Mouse (Mus musculus) kidney, postnatal 14 days (tissue): ENCODE results near the gene Pde8b.

Experiments used
- DNase-seq: peaks from one replicate; pipeline ENCODE4 v3.0.0; 2022; ENCODE audit warnings: mixed read lengths

Pde8b gene

DNA sequence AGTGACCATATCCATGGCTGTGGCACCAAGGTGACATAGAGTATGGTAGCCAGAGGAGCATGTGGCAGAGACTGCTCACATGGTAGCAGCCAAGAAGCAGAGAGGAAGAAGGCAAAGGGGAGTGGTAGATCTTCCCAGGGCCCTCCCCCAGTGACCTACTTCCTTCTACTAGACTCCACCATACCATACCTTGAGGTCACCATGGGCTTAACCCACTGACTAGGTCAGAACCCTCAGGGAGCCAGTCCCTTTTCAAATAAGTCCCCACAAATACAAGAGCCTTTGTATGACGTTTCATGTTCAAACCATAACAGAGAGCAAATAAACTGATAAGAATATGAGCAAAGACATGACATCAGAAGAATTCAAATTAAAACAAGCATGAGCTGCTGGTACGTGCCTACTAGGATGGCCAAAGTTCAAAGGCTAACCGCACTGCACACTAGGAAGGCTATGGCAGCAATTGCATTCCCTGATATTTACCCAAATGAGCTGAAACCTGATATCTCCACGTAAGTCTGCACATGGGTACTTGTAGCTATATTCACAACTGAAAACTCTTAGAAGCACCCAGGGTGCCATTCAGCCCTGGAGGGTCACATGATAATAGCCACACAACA, 109.6 kb downstream of the Pde8b start:
- DNase-seq = no peak

DNA sequence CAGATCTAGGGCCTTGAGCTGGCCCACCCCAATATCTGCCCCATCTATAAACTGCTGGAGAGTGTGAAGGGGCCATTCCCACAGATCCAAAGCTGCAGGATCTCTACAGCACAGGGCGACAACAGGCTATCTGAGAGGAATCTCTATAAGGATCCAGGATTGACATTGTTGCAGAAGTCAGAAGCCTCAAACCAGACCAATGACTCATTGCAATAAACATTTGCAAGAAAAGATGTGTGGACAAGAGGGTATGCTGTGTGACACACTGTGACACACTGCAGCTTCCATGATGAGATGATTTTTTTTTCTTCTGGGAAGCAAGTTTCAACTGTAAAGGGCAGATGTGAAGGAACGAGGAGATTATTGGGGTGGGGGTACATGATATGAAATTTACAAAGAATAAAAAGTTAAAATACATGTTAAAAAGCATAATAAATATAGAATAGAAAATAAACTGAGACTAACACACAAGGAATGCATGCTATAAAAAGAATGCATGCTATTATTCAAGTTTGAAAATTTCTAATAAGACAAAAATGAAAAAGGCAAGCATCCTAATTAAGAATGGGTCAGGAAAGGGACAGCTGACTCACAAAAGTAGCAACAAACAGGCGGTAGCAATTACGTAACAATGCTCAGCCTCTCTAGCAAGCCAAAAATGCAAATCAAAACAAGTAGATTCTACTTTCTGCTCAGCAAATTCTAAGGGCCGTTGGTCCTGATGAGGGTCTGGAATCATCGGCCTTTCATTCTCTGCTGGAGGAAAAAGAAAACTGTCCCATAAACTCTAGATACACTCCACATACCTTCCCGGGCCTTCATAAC, 114.6 kb downstream of the Pde8b start:
- DNase-seq = no peak

GRCm38 (mm10) chr13:95131848-95132247, 118.3 kb downstream of the Pde8b start:
- DNase-seq = no peak

DNA sequence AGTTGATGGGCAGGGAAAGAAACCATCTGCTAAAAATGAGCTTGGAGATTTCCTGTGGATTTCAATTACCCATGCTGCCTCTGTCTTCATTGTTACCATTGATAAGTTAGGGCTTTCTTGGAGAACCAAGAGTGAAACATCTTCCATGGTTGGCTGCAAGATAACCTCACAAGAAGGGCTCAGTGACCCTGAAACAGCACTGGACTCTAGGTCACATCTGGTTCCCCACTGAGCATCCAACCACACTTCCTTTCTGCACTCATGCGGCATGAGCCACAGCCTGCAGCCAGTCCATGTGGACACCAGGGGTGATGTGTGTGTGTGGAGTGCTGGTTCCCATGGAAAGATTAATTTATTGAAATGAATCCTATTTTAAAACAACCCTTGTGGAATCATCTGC, 119.1 kb downstream of the Pde8b start:
- DNase-seq = no peak

DNA sequence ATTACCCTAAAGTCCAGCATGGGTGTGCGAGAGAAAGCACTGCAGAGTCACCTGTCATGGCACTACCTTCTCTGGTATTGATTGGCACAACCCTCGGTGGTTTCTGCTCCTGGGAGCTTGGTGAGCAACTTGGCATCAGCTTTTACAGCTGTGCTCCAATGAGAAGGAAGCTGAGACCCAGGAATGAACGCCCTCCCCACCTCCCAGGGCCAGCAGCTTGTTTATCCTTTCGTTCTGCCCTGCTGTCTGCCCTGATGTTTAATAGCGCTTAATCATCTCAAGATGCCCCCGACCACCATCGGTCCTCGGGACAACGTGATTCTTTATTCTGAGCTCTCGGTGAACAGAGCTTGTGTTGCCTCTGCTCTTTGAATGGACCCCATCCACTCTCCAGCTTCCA, 122.8 kb downstream of the Pde8b start:
- no peak for DNase-seq

- DNase-seq = no peak
Measured at GRCm38 (mm10) chr13:95126801-95127200, 123.3 kb downstream of the Pde8b start.

DNA sequence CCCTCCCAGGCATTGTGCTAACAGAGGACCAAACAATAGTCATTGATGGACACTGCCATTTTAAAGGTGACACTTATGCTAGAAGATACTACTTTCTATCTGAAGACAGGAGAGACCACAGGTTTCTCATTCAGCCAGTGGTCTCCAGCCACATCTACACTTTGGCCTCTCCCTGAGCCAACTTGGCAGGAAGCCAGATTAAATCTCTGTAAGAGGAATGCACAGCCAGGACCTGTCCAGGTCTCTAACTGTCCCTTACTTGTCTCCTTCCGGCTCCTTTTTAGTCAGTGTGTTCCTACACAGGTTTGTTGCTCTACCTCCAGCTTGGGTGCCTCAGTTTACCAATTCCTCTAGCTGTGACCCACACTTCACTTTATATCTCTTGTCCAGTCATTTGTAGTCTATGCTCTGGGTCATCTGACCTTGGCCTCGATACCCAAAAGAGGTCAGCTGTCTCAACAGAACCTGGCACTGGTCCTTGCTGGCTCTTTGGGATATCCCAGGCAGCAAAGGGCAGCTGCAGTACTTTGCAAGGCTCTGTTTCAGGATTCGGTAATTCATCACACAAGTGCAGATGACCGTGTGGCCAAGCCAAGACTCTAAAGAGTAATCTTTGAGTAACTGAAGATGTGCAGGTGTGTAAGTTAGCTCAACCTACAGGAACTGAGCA, 124.5 kb downstream of the Pde8b start:
- DNase-seq = peak; percentile 39

- no peak for DNase-seq
Measured at GRCm38 (mm10) chr13:95120570-95120969, 129.6 kb downstream of the Pde8b start.

GRCm38 (mm10) chr13:95113763-95114162, 136.4 kb downstream of the Pde8b start:
- no peak for DNase-seq

GRCm38 (mm10) chr13:95109555-95109954, 140.6 kb downstream of the Pde8b start:
- no peak for DNase-seq

DNA sequence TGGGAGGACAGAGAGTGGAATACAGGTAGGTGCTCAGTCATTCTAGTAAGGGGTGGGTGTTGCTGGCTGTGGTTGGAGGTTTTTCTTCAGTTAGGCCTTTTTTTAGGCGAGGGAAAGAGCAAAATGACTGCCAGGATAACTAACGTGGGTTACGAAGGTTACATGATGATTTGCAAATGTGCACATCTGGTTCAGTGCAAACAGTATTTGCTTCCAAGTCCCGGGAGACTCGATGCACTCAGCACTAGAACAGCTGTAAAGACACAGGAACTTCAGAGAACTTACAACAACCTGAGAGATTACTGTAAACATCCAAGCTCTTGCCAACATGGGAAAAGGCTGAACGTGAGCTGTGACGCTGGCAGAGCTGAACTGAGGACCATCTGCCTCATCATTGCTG, 142.1 kb downstream of the Pde8b start:
- no peak for DNase-seq

- no peak for DNase-seq
Measured at GRCm38 (mm10) chr13:95104865-95105264, 145.3 kb downstream of the Pde8b start.

- DNase-seq = no peak
Measured at GRCm38 (mm10) chr13:95102985-95103590, 147.0 kb downstream of the Pde8b start.

GRCm38 (mm10) chr13:95101315-95101714, 148.8 kb downstream of the Pde8b start:
- no peak for DNase-seq

GRCm38 (mm10) chr13:95098931-95099720, 151.0 kb downstream of the Pde8b start:
- DNase-seq = no peak

- DNase-seq = no peak
Measured at GRCm38 (mm10) chr13:95096646-95097045, 153.5 kb downstream of the Pde8b start.

- DNase-seq = no peak
Measured at GRCm38 (mm10) chr13:95095860-95096259, 154.3 kb downstream of the Pde8b start.

DNA sequence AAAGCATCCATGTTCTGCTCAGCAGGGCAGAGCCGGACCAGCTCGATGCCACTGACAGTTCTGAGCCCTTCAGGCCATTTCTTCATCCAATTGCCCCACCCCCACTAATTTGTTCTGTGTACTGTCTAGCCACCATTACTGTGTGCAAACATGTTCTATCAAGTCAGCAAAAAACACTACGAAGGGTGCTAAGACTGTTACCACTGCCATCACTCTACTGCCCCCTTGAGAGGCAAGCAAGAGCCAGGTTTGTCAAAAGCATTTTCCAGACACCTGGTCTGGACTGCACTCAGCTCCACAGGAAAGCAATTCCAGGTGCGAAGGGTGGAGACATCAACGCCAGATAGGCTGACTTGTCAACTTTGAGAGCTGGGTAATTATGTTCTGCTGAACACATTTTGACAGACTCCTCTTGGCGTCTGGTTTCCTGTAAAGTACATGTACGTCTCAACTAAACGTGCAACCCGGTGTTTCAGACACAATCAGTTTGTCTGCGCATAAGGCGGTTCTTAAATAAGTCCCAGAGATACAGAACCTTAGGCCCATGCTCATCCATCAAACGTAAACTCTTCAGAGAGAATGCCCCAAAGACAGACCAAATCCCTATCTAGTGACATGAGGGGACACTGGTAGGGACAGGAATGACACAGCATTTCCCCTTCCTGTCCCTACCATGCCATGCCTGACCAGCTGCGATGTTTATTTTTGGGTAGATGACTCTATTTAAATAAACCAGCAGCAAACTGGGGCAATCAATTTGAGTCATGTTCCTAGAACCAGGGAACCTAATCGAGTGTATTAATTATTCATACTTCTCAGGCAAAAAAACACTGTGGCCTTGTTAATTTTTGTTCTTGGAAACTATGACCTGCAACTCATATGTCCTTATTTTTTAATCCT, 158.3 kb downstream of the Pde8b start:
- DNase-seq = no peak

DNA sequence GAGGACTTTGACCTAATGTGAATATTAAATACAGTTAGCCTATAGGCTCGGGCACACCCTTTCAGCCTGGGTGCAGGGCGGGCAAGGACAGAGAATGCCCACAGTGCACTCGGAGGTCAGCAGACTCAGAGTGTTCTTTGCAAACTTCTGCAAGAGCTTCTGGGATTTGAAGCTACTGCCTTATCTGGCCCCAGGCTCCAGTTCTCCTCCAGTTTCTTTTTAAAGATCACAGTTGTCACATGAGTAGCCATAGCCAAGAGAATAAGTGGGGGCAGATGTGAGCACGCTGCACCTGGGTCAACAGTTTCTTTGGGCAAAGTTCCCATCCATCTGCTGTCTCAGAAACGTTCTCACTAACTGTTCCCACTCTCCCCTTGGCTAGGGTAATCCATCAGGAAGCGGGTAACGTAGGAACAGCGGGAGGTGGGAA, 162.8 kb downstream of the Pde8b start:
- no peak for DNase-seq

DNA sequence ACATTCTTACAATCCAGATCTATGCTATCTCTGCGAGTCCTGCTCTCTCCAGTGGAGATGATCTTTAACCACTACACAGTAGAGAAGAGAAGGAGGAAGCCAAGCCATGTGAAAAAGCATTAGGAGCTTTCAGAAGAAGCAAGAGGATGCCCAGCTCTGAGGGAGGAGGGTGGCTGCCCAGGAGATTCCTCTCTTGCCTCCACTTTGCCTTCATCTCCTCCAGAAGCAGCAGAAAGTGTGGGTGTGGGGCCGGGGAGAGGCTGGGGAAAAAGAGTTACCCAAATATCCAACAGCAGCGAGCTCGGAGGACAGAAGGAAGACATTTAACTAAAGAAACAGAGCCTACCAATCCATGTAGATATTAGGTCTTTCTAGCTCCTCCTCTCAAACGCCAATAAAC, 164.1 kb downstream of the Pde8b start:
- DNase-seq = no peak

DNA sequence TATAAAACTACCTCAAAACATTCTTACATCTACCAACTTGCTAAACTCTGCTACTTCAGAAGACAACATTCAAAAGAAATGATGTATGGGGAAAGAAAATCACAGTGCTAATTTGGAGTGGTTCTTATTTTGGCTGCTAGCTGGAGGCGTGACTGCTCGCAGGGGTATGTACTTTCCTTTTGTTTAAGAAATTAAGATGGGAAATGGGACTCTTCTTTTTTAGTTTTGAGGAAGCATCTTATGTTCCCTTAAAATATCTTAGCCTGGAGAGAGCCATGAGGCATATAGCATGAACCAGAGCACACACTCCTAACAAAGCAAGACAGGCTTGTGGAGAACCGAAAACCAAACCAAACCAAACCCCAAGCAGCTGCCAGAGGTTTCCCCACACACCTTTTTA, 167.5 kb downstream of the Pde8b start:
- DNase-seq = no peak

DNA sequence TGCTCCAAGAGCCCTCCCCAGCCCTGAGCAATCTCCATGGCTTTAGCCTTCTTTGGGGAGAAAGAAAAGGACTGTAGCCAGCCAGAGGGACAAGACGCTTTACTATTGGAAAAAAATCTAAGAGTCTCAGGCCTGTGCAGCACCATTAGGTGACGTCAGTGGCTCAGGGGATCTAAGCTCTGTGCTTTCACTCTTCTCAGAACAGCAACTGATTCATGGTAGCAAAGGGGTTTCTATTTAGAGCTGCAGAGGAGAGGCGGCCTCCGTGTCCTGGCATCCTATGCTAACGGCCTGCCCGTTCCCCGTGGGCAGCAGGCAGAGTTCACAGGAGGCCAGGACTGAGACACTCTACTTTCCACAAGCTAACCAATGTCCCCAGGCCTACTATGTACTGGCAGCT, 169.1 kb downstream of the Pde8b start:
- DNase-seq = no peak
